Mouse (Mus musculus) midbrain, postnatal 0 days (tissue): Measurements from ENCODE around the gene Fbxw9. TPM values are rescaled to one million over a fixed set of nuclear protein-coding genes. Genes with fewer than 3 reads are reported as not detected.

Experiments used
- ATAC-seq: fragments of 200-750 bp; cut with Nextera tagmentation; 2 replicates; pipeline ENCODE4 v1.8.0; 2017; ENCODE audit warnings: moderate number of reproducible peaks, mild to moderate bottlenecking, moderate TSS enrichment, moderate library complexity; ENCODE audit not compliant: low FRiP score
- DNase-seq: peaks from one replicate; pipeline ENCODE4 v3.0.0-alpha.2; 2015; ENCODE audit warnings: low spot score
- H3K27ac ChIP-seq: fragments of 300-500 bp; sonication (generic); 2 replicates; pipeline ENCODE4 v1.5.1; 2014; ENCODE audit warnings: low read depth, mild to moderate bottlenecking, low read length, mixed read lengths
- H3K27me3 ChIP-seq: fragments of 300-500 bp; sonication (generic); 2 replicates; pipeline ENCODE4 v1.6.1; 2014; ENCODE audit warnings: low read length, control low read depth, mixed read lengths; ENCODE audit not compliant: insufficient read depth
- H3K36me3 ChIP-seq: fragments of 300-500 bp; sonication (generic); 2 replicates; pipeline ENCODE4 v1.6.1; 2014; ENCODE audit warnings: low read length, control low read depth, mixed read lengths; ENCODE audit not compliant: insufficient read depth
- H3K4me1 ChIP-seq: fragments of 300-500 bp; sonication (generic); 2 replicates; pipeline ENCODE4 v1.6.1; 2014; ENCODE audit warnings: mild to moderate bottlenecking, control low read depth, antibody characterized with exemption, low read length, mixed read lengths; ENCODE audit not compliant: insufficient read depth
- H3K4me2 ChIP-seq: fragments of 300-500 bp; sonication (generic); 2 replicates; pipeline ENCODE4 v1.6.1; 2014; ENCODE audit warnings: low read depth, mild to moderate bottlenecking, low read length, mixed read lengths; ENCODE audit not compliant: poor library complexity, severe bottlenecking
- H3K4me3 ChIP-seq: fragments of 300-500 bp; sonication (generic); 2 replicates; pipeline ENCODE4 v1.5.1; 2014; ENCODE audit warnings: low read depth, mild to moderate bottlenecking, low read length, moderate library complexity
- H3K9ac ChIP-seq: fragments of 300-500 bp; sonication (generic); replicated peaks from 2 replicates; pipeline ENCODE4 v1.6.1; 2014; ENCODE audit warnings: mild to moderate bottlenecking, low read length, moderate library complexity, mixed read lengths; ENCODE audit not compliant: poor library complexity, severe bottlenecking
- H3K9me3 ChIP-seq: fragments of 300-500 bp; sonication (generic); 2 replicates; pipeline ENCODE4 v1.6.1; 2016; ENCODE audit warnings: low read length, control low read depth
- CTCF ChIP-seq: IDR thresholded peaks from 2 replicates; pipeline ENCODE4 v1.5.1; 2016; ENCODE audit warnings: antibody characterized with exemption, mild to moderate bottlenecking
- WGBS: fragments of 180-500 bp; shearing (Covaris S2); extraction: QIAGEN DNeasy Blood & Tissue Kit; methylation state at CpG from one replicate; pipeline ENCODE4 v1.1.7; 2014; 5-methylcytosine and 5-hydroxymethylcytosine counted together
- polyA plus RNA-seq: library from polyadenylated mRNA; unstranded; fragments of >200 nt; fragmentation: Nextera tagmentation; extraction: Ambion mirVana; gene quantifications from 2 replicates; pipeline ENCODE4 v1.2.1, GENCODE M21; 2015
- total RNA-seq: library from RNA; depleted of rRNA; stranded (reverse); fragments of >200 nt; gene quantifications from 2 replicates; pipeline ENCODE4 v1.2.3, GENCODE M21; 2014; rRNA removed

Fbxw9 gene
- total RNA-seq: 113 and 120 TPM in 2 replicates
- polyA plus RNA-seq: 92.1 and 97.1 TPM in 2 replicates

GRCm38 (mm10) chr8:85059879-85060616 is at the start of gene Fbxw9:
Gene Fbxw9, plus strand, starts transcription at chr8:85060055.
- Histone ChIP-seq H3K9ac (peak within 1 kb of the TSS; percentile 62), H3K36me3 (peaks cover 20% of the 10 kb centered on the region), H3K4me3 (peak within 1 kb of the TSS; percentile 66), H3K9me3 (no peaks in the 10 kb centered on the region), H3K27me3 (no peaks in the 10 kb centered on the region), H3K27ac (peak within 1 kb of the TSS; percentile 28), H3K4me2 (peak within 1 kb of the TSS; percentile 79), H3K4me1 (peaks cover 12% of the 10 kb centered on the region)
- 2% methylated on average over 52 of the region's 53 CpGs for WGBS
- peak; percentile 16; the same call in 1 of the 2 replicates for TF ChIP-seq CTCF
- ATAC-seq: peak; percentile 93
- DNase-seq: peak; percentile 97

- DNase-seq (no peak), ATAC-seq (0 out of 2 replicates have a peak, but pooled peaks have one; percentile 42)
- H3K27ac ChIP-seq: no peak overlapping the region
- no peak overlapping the region for H3K4me3 ChIP-seq
- H3K36me3 ChIP-seq: no peaks in the 10 kb centered on the region
- H3K9me3 ChIP-seq: no peaks in the 10 kb centered on the region
- no peak overlapping the region for H3K4me2 ChIP-seq
- 0 out of 2 replicates have a peak, but pooled peaks cover 4% of the 10 kb centered on the region for H3K4me1 ChIP-seq
- WGBS: 18% methylated on average over 27 of the region's 28 CpGs
- no peak overlapping the region for H3K9ac ChIP-seq
- H3K27me3 ChIP-seq: peaks cover 21% of the 10 kb centered on the region
- TF ChIP-seq CTCF: no peak
Observed at GRCm38 (mm10) chr8:85011242-85011641, 48.6 kb upstream of the Fbxw9 start.

- Histone ChIP-seq H3K4me2 (peak overlapping the region; percentile 70), H3K27me3 (peaks cover 15% of the 10 kb centered on the region), H3K9ac (peak overlapping the region; percentile 64), H3K4me3 (peak overlapping the region; percentile 33), H3K27ac (no peak overlapping the region), H3K9me3 (no peaks in the 10 kb centered on the region), H3K4me1 (0 out of 2 replicates have a peak, but pooled peaks cover 4% of the 10 kb centered on the region), H3K36me3 (peaks cover 7% of the 10 kb centered on the region)
- peak; percentile 90 for DNase-seq
- TF ChIP-seq CTCF: peak; percentile 79
- ATAC-seq: peak; percentile 64
- WGBS: 7% methylated on average over 25 of the region's 26 CpGs
Observed at GRCm38 (mm10) chr8:85013230-85013840, 46.5 kb upstream of the Fbxw9 start.

GRCm38 (mm10) chr8:85014431-85014830 is 45.4 kb upstream of the Fbxw9 start, which contains the start of gene Best2:
Gene Best2, minus strand, starts transcription at chr8:85014531.
- H3K27me3 ChIP-seq: peaks cover 14% of the 10 kb centered on the region
- 0 out of 2 replicates have a peak, but pooled peaks cover 4% of the 10 kb centered on the region for H3K4me1 ChIP-seq
- H3K9me3 ChIP-seq: no peaks in the 10 kb centered on the region
- peaks cover 16% of the 10 kb centered on the region for H3K36me3 ChIP-seq
- 46% methylated on average over 2 of the region's 2 CpGs for WGBS
- ATAC-seq: no peak
- H3K4me2 ChIP-seq: peak within 1 kb of the TSS; percentile 70
- TF ChIP-seq CTCF: no peak
- H3K4me3 ChIP-seq: peak within 1 kb of the TSS; percentile 33
- no peak for DNase-seq
- H3K27ac ChIP-seq: no peak within 1 kb of the TSS
- peak within 1 kb of the TSS; percentile 64 for H3K9ac ChIP-seq

GRCm38 (mm10) chr8:85016724-85017123 is 43.1 kb upstream of the Fbxw9 start:
- no peak for TF ChIP-seq CTCF
- Histone ChIP-seq H3K27ac (no peak overlapping the region), H3K27me3 (peaks cover 4% of the 10 kb centered on the region; the same call in 1 of the 2 replicates), H3K4me3 (no peak overlapping the region), H3K4me1 (0 out of 2 replicates have a peak, but pooled peaks cover 4% of the 10 kb centered on the region), H3K9me3 (no peaks in the 10 kb centered on the region), H3K4me2 (no peak overlapping the region), H3K9ac (no peak overlapping the region), H3K36me3 (peaks cover 26% of the 10 kb centered on the region)
- DNase-seq: no peak
- 67% methylated on average over 10 of the region's 10 CpGs for WGBS
- ATAC-seq: no peak
